Mouse (Mus musculus): Measurements from ENCODE around the gene Zfp513. TPM values are rescaled to one million over a fixed set of nuclear protein-coding genes. Genes with fewer than 3 reads are reported as not detected.

Zfp513 gene
- polyA plus RNA-seq (2012; rRNA removed) = 51.5 and 95.5 TPM in 2 replicates

DNA sequence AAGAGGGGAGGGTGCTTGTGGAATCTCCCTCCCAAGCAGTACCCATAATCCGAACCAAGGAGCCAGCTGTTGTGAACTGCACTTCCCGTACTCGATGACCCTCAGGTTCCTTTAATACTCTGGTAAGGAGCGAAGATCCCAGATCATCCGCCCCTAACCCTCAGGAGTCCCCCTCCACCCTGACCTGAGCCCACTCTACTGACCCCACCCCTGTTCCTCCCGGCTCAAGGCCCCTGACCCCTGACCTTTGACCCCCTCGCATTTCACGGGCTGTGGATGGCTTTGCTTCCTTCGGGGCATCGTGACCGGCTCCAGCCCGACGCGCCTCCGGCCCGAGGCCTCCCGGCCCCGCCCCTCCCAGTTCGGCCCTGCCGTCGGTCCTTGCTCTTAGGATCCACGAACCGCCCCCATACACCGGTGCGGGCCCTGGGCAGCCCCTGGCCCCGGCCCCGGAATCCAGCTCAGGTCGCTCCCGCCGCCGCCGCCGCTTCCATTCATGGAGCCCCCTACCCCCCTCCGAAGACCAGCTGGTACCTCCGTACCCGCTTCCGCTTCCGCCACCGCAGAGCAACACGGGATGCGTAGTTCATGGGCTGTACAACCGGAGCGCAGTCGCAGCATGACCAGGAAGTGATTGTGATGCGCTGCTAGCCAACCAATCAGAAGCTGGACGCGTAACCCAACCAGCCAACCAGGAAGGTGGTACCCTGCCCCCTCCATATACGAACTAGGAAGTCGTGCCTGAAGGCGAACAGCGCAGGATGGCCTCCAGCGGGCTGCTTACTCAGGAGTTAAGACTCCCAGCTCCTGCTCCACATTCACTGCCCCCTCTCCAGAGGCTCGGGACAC lies at the start of gene Zfp513:
Zfp513 (minus strand) TSS at position 562 of the 849 bp plus-strand sequence.

DNA sequence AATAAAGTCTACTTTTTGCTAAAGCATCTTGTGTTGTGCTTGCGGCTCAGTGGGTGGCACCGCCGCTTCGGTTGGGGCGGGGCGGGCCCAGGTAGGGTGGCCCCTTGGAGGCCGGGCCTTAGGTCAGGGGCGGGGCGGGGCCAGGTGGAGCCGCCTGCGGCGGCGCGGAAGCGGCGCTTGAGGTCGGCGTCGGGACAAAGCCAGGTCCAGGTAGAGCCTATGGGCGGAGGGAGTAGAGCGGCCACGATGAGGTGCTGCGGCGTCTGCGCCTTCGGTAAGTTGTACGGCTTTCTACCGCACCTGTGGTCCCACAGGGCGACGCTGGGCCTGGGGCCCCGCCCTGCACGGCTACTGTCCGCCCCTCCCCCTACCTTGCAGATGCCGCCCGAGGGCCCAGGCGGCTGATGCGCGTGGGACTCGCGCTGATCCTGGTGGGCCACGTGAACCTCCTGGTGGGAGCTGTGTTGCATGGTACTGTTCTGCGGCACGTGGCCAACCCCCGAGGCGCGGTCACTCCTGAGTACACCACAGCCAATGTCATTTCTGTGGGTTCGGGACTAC lies 49.5 kb upstream of the Zfp513 start, which contains the start of gene Krtcap3:
Krtcap3 (plus strand) TSS at position 151 of the 561 bp plus-strand sequence.

DNA sequence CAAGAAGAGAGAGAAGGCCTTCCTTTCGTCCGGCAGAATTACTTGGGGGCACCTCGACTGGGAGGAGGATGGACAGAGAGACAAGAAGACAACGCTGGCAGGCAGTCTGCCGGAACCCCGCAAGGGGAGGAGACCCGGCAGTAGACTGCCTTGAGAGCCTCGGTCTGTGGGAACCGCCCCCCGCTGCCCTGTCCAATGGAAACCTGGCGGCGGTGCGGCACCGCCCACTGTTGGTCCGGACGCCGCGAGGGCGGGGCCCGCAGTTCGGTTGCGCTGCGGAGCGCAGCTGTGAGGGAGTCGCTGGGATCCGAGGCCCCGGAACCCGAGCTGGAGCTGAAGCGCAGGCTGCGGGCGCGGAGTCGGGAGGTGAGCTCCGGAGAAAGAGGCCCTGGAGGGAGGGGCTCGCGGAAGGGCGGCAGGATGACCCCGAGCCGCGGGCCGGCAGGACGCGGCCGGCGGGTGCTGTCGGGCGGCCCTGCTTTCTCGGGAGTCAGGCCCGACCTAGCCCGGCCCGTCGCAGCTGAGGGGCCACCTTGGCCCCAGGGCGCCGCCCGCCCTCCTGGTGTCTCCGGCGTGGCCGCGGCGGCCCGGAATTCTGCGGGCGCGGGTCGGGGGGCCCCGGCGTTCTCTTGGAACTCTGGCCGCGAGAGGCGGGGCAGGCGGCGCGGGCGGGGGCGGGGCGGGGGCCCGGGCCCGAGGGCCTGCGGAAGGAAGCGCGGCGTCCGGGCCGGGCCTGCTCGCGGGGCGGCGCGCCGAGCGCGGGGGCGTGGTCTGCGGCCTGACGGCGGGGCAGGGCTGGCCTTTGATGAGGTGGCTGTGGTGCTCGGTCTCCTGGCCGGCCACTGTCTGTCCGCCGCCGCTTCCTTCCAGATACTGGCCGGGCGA lies 38.8 kb upstream of the Zfp513 start, which contains the start of the genes Nrbp1 and Gm9970:
Nrbp1 (plus strand) TSS at position 228 of the 885 bp plus-strand sequence.
Gm9970 (minus strand) TSS at position 596 of the 885 bp plus-strand sequence.

DNA sequence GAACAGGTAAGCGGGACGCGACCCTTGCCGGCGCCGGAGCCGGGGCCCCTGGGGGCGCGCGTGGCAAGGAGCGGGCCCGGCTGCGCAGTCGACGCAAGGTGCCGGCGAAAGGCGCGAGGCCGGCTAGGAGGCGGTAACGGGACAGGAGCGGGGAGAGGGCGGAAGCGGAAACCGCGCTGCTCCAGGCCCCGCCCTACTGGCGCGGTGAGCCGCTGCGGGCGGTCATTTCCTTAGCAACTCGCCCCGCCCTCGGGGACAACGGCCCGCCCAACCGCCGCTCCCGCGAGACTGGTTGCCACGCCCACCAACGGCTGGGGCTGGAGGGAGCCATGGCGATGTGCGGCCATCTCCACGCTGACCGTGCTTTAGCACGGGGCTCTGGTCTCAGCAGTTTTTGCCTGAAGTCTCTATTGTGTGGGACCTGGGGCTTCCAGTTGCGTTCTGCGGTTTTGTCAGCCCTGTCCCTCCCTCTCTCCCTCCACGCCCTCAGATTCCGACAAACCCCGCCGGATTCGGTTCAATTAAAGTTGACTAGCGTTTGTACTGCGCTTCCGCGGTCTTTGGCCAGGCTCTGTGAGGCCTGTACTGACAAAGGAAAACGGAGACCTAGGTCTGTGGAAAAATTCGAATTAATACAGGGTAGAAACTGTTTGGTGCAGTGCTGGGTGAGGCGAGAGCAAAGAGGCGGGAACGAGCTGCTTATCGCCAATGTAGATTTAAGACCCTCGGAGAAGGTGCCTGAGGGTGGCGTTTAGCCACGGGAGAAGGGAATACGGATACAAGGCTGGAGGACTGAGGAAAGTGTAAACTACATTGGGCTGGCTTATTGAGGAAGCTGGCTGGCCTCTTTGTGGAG lies 18.6 kb upstream of the Zfp513 start, which contains the start of gene Ppm1g:
Ppm1g (minus strand) TSS at position 240 of the 856 bp plus-strand sequence.

GRCm38 (mm10) chr5:31192939-31193630 lies 9.0 kb downstream of the Zfp513 start, which contains the start of the genes Snx17 and Eif2b4:
Snx17 (plus strand) TSS chr5:31193227.
Eif2b4 (minus strand) TSS chr5:31193430.

GRCm38 (mm10) chr5:31179766-31180630 lies 22.1 kb downstream of the Zfp513 start, which contains the start of the genes Gm29609 and Gtf3c2:
Gm29609 (minus strand) TSS chr5:31179911.
Gtf3c2 (minus strand) TSS chr5:31180144.

DNA sequence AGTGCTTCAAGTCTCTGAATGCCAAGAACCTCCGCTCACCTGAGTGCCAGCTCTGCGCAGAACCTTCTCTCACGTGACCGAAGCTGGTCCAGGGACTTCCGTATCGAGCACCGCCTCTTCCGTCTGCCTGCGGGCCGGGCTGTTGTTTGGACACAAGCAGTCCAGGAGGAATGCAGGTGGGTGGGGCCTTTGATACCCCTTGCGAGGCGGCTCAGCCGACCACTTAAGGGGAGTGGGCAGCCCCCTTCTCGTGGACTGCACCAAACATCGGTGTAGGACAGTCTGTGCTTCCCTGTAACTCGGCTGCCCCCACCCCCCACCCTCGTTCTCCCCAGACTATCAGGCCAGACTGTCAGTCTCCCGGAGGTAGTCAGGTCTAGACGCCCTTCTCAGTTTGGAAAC lies 48.0 kb downstream of the Zfp513 start, which contains the start of gene Mpv17:
Mpv17 (minus strand) TSS at position 100 of the 402 bp plus-strand sequence.

Other genes starting within 250 kb of the Zfp513 start
- 176 and 202 TPM in 2 replicates for gene Preb, start 241.9 kb downstream of the Zfp513 start, polyA plus RNA-seq (2012; rRNA removed)
- not detected in 2 replicates for gene Tcf23, start 233.6 kb downstream of the Zfp513 start, polyA plus RNA-seq (2012; rRNA removed)
- gene Atraid, start 154.0 kb downstream of the Zfp513 start, polyA plus RNA-seq (2012; rRNA removed) = 88.7 and 89.8 TPM in 2 replicates
- gene Slc5a6, start 153.4 kb downstream of the Zfp513 start, polyA plus RNA-seq (2012; rRNA removed) = 10.2 and 16.3 TPM in 2 replicates
- gene Cad, start 147.5 kb downstream of the Zfp513 start, polyA plus RNA-seq (2012; rRNA removed) = 41.0 and 59.8 TPM in 2 replicates
- not detected in 2 replicates for gene Dnajc5g, start 96.0 kb downstream of the Zfp513 start, polyA plus RNA-seq (2012; rRNA removed)
- 8.6 and 9.1 TPM in 2 replicates for gene Slc30a3, start 94.1 kb downstream of the Zfp513 start, polyA plus RNA-seq (2012; rRNA removed)
- gene Trim54, start 85.6 kb downstream of the Zfp513 start, polyA plus RNA-seq (2012; rRNA removed) = 0.29 and 1.1 TPM in 2 replicates
- not detected in 2 replicates for gene Ucn, start 63.5 kb downstream of the Zfp513 start, polyA plus RNA-seq (2012; rRNA removed)
- gene Mpv17, start 48.1 kb downstream of the Zfp513 start, polyA plus RNA-seq (2012; rRNA removed) = 43.5 and 63.4 TPM in 2 replicates
- gene Gm29609, start 22.4 kb downstream of the Zfp513 start, polyA plus RNA-seq (2012; rRNA removed) = 4.0 and 4.7 TPM in 2 replicates
- 128 and 129 TPM in 2 replicates for gene Gtf3c2, start 22.2 kb downstream of the Zfp513 start, polyA plus RNA-seq (2012; rRNA removed)
- 94.2 and 95.9 TPM in 2 replicates for gene Snx17, start 9.1 kb downstream of the Zfp513 start, polyA plus RNA-seq (2012; rRNA removed)
- 54.2 and 97.9 TPM in 2 replicates for gene Eif2b4, start 8.9 kb downstream of the Zfp513 start, polyA plus RNA-seq (2012; rRNA removed)
- gene Ppm1g, start 18.4 kb upstream of the Zfp513 start, polyA plus RNA-seq (2012; rRNA removed) = 178 and 232 TPM in 2 replicates
- 85.6 and 128 TPM in 2 replicates for gene Nrbp1, start 38.6 kb upstream of the Zfp513 start, polyA plus RNA-seq (2012; rRNA removed)
- 0.18 TPM in 1 of 2 replicates, not detected in the other for gene Gm9970, start 38.9 kb upstream of the Zfp513 start, polyA plus RNA-seq (2012; rRNA removed)
- gene Krtcap3, start 49.4 kb upstream of the Zfp513 start, polyA plus RNA-seq (2012; rRNA removed) = 9.1 and 12.3 TPM in 2 replicates
- gene Ift172, start 88.8 kb upstream of the Zfp513 start, polyA plus RNA-seq (2012; rRNA removed) = 44.3 and 45.6 TPM in 2 replicates
- gene Fndc4, start 93.8 kb upstream of the Zfp513 start, polyA plus RNA-seq (2012; rRNA removed) = 57.8 and 94.3 TPM in 2 replicates
- 0.63 and 1.5 TPM in 2 replicates for gene Gckr, start 95.1 kb upstream of the Zfp513 start, polyA plus RNA-seq (2012; rRNA removed)

Data from central nervous system, embryonic 11.5 days (tissue).